Mouse (Mus musculus): ENCODE data around the gene Zfp667. TPM values are rescaled to one million over a fixed set of nuclear protein-coding genes. Genes with fewer than 3 reads are reported as not detected.
"Not testable (repeated sequence)": the region's sequence is repeated elsewhere in the genome, so short reads cannot be mapped to it uniquely, and the experiment has no call there.

Zfp667 gene
- polyA plus RNA-seq (2015; fragmentation: Nextera tagmentation; extraction: Ambion mirVana) = 15.8 and 18.8 TPM in 2 replicates

DNA sequence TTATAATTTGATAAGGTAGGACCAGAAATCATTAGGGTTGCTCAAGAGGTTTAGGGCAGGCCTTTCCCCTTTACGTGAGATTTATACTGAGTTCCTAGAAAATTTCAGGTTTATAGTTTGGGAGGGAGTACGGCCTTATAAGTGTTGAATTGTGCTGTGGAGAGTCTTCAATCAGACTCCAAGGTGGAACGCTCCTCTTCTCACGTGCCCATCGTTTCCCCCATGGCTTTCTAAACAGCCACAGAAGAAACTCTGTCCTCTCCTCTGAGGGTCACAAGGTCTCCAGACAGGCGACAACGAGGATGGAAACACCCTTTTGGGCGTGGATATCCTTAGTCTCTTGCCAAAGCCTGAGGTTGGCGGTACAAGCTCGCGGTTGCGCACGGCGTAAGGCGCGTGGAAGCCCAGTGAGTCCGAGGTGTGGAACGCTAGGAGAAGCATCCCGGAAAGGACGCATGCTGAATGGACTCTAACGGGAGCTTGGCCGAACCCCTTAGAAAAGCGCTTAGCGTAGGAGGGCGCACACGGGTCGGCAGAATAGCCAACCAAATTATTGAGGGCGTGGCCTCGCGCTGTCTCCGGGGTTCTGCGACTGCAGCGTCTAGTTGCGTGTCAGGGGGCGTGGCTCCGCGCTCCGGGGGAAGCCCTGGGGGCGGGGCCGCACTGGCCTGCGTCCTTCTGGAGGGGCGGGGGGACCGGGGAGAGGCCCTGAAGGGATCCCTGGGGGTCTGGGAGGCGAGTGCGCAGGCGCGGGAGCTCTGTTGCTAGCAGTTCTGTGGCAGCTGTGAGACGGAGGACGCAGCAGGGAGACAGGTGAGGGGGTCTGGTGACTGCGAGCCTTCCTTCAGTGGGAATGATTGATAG is at the start of gene Zfp667:
Gene Zfp667, plus strand, starts transcription at position 738 of the 864 bp plus-strand sequence.
- Histone ChIP-seq H3K9ac (replicated peaks) (peak within 1 kb of the TSS; percentile 73), H3K4me3 (replicated peaks) (peak within 1 kb of the TSS; percentile 56), H3K4me2 (replicated peaks) (peak within 1 kb of the TSS; percentile 70), H3K27ac (peak within 1 kb of the TSS; percentile 74), H3K36me3 (peaks cover 7% of the 10 kb centered on the region; the same call in 1 of the 2 replicates), H3K4me1 (replicated peaks) (peaks cover 29% of the 10 kb centered on the region), H3K27me3 (no peaks in the 10 kb centered on the region), H3K9me3 (no peaks in the 10 kb centered on the region)
- peak; percentile 76 for ATAC-seq
- WGBS = 4% methylated on average over 50 of the region's 50 CpGs

- no peak for ATAC-seq
- H3K4me2 ChIP-seq (replicated peaks) = no peak overlapping the region
- 52% methylated on average over 11 of the region's 11 CpGs for WGBS
- H3K9me3 ChIP-seq = peaks cover 3% of the 10 kb centered on the region; the same call in 1 of the 2 replicates
- H3K4me1 ChIP-seq (replicated peaks) = no peaks in the 10 kb centered on the region
- H3K27me3 ChIP-seq = no peaks in the 10 kb centered on the region
- H3K36me3 ChIP-seq = no peaks in the 10 kb centered on the region
- H3K4me3 ChIP-seq (replicated peaks) = no peak overlapping the region
- no peak overlapping the region for H3K27ac ChIP-seq
- no peak overlapping the region for H3K9ac ChIP-seq (replicated peaks)
These were observed 46.6 kb upstream of the Zfp667 start for GRCm38 (mm10) chr7:6239787-6240186.

GRCm38 (mm10) chr7:6240841-6241425 is 45.4 kb upstream of the Zfp667 start:
- H3K9me3 ChIP-seq; ATAC-seq; H3K9ac ChIP-seq (replicated peaks); H3K27ac ChIP-seq; H3K4me1 ChIP-seq (replicated peaks); H3K27me3 ChIP-seq; H3K4me3 ChIP-seq (replicated peaks); H3K36me3 ChIP-seq; H3K4me2 ChIP-seq (replicated peaks): not testable (repeated sequence)
- WGBS = 11% methylated on average over 1 of the region's 1 CpGs

DNA sequence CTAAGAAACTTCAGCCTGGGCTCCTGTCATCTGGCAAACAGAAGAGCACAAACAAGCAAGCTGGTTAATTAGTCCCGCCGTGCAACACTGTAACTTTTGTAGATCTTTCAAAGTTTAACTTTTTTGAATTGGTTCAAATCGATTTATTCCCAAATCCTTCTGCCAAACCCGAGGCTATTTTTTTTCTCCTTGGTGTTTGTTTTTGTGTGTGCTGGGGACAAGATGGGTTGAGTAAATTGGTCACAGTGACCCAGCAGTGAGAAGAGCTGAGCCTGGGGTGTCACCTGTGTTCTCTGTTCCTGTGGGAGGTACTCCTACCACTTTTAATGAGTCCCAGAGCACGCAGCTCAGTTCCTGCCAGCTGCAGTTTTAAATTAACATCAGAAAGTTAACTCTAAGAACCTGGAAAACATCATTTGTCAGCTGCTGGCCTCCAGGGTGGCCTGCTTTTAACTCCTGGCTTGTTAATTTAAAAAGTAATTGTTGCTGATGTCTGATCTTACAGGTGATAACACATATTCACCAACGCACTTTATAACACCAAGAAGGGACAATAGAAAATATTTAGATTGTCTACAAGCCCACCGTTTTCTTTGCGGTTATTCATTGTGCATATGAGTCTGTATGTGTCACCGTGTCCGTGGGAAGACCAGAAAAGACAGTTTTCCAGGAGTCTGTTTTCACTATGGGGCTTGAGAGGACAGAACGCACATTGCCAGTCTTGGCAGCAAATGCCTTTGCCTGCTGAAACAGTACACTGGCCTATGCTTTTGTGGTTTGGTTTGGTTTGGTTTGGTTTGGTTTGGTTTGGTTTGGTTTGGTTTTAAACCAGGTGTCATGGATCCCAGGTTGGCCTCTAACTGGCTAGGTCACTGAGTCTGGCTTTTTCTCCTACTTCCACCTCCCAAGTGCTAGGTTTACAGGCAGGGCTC is 41.8 kb upstream of the Zfp667 start:
- H3K4me2 ChIP-seq (replicated peaks) = no peak overlapping the region
- no peak for ATAC-seq
- H3K4me3 ChIP-seq (replicated peaks) = no peak overlapping the region
- H3K27ac ChIP-seq = no peak overlapping the region
- no peaks in the 10 kb centered on the region for H3K27me3 ChIP-seq
- WGBS = 64% methylated on average over 11 of the region's 11 CpGs
- no peaks in the 10 kb centered on the region for H3K9me3 ChIP-seq
- H3K36me3 ChIP-seq = no peaks in the 10 kb centered on the region
- H3K4me1 ChIP-seq (replicated peaks) = no peaks in the 10 kb centered on the region
- no peak overlapping the region for H3K9ac ChIP-seq (replicated peaks)

DNA sequence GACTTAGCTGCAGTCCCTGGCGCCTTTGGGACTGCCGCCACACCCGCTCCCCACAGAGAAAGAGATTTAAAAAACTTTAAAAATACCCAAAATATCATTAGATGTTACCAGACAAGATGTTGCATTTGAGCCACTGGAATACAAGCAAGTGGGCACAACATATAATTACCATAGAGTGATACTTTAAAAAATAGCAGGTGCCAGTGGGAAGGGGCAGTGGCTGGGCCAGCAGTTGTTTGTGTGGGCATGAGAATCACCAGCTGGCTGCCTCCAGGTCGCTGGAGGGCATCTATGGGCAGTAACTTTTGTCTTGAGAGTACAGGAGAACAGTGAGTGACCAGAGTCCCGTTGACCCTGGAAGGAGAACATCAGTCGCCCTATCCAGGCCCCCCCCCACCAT is 34.0 kb upstream of the Zfp667 start, which contains the start of gene Epp13:
Gene Epp13, plus strand, starts transcription at position 301 of the 400 bp plus-strand sequence.
- no peak within 1 kb of the TSS for H3K9ac ChIP-seq (replicated peaks)
- H3K4me2 ChIP-seq (replicated peaks) = no peak within 1 kb of the TSS
- H3K27me3 ChIP-seq = no peaks in the 10 kb centered on the region
- H3K9me3 ChIP-seq = 0 out of 2 replicates have a peak, but pooled peaks cover 3% of the 10 kb centered on the region
- ATAC-seq = no peak
- no peak within 1 kb of the TSS for H3K27ac ChIP-seq
- 83% methylated on average over 6 of the region's 6 CpGs for WGBS
- no peak within 1 kb of the TSS for H3K4me3 ChIP-seq (replicated peaks)
- no peaks in the 10 kb centered on the region for H3K4me1 ChIP-seq (replicated peaks)
- no peaks in the 10 kb centered on the region for H3K36me3 ChIP-seq

GRCm38 (mm10) chr7:6254451-6254850 is 31.9 kb upstream of the Zfp667 start:
- no peaks in the 10 kb centered on the region for H3K4me1 ChIP-seq (replicated peaks)
- 94% methylated on average over 5 of the region's 5 CpGs for WGBS
- H3K4me3 ChIP-seq (replicated peaks) = no peak overlapping the region
- H3K4me2 ChIP-seq (replicated peaks) = no peak overlapping the region
- ATAC-seq = no peak
- H3K9ac ChIP-seq (replicated peaks) = no peak overlapping the region
- H3K9me3 ChIP-seq = 0 out of 2 replicates have a peak, but pooled peaks cover 3% of the 10 kb centered on the region
- no peaks in the 10 kb centered on the region for H3K27me3 ChIP-seq
- H3K36me3 ChIP-seq = no peaks in the 10 kb centered on the region
- no peak overlapping the region for H3K27ac ChIP-seq

- H3K27me3 ChIP-seq = no peaks in the 10 kb centered on the region
- H3K4me3 ChIP-seq (replicated peaks) = no peak overlapping the region
- H3K27ac ChIP-seq = no peak overlapping the region
- H3K9ac ChIP-seq (replicated peaks) = no peak overlapping the region
- 84% methylated on average over 4 of the region's 4 CpGs for WGBS
- H3K4me2 ChIP-seq (replicated peaks) = no peak overlapping the region
- H3K4me1 ChIP-seq (replicated peaks) = no peaks in the 10 kb centered on the region
- H3K36me3 ChIP-seq = no peaks in the 10 kb centered on the region
- 0 out of 2 replicates have a peak, but pooled peaks cover 3% of the 10 kb centered on the region for H3K9me3 ChIP-seq
- no peak for ATAC-seq
These were observed 29.0 kb upstream of the Zfp667 start for GRCm38 (mm10) chr7:6257386-6257785.

DNA sequence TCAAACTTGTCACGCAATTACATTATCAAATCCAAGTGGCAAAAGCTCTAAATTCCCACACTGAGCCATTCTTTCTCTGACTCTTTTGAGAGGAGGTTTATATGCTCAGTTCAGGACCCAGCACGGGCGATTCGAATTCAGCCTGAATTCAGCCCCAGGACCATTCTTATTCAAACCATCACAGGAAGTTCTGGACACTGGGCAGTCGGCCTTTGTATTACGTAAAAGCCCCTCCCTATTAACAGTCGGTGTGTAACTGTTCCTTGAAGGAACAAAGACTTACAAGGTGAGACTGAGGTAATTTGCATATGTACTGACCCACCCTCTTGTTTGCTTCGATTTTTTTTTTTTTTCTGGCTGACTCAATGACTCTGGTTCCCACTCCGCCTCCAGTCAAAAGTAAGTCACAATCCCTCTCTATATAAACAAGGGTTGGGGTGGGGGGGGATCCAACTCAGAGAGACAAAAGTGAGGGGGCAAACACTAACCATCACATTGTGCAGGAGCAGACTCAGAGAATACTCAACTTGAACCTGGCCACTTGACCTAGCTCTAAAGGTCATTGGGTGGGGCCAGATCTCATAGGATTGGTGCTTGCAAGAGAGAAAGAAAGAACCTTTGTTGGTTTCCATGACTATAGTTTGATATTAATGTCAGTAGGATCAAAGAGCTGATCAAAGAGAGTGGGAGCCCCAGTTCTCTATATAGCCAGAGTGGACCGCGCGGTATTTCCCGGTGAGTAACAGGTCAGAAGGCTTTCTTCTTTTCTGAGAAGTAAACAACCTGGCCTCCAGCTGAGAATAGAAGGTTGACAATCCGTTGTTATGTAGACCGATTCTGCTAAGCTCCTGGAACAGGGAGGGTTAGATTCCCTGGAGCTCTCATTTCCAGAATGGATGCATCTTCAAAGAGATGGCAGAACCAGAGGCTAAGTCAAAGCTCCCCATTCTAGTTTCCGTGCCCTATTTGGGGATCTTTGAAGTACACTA is 27.9 kb upstream of the Zfp667 start:
- Histone ChIP-seq H3K27ac (no peak overlapping the region), H3K4me1 (replicated peaks) (no peaks in the 10 kb centered on the region), H3K4me2 (replicated peaks) (no peak overlapping the region), H3K27me3 (no peaks in the 10 kb centered on the region), H3K9ac (replicated peaks) (no peak overlapping the region), H3K36me3 (no peaks in the 10 kb centered on the region), H3K4me3 (replicated peaks) (no peak overlapping the region), H3K9me3 (no peaks in the 10 kb centered on the region)
- WGBS = 36% methylated on average over 16 of the region's 16 CpGs
- ATAC-seq = no peak

- not testable (repeated sequence) for H3K36me3 ChIP-seq; H3K9me3 ChIP-seq; H3K27ac ChIP-seq; H3K4me3 ChIP-seq (replicated peaks); H3K4me1 ChIP-seq (replicated peaks); ATAC-seq; H3K27me3 ChIP-seq; H3K4me2 ChIP-seq (replicated peaks); H3K9ac ChIP-seq (replicated peaks)
- 51% methylated on average over 2 of the region's 2 CpGs for WGBS
These were observed 26.4 kb upstream of the Zfp667 start for GRCm38 (mm10) chr7:6260004-6260403.

DNA sequence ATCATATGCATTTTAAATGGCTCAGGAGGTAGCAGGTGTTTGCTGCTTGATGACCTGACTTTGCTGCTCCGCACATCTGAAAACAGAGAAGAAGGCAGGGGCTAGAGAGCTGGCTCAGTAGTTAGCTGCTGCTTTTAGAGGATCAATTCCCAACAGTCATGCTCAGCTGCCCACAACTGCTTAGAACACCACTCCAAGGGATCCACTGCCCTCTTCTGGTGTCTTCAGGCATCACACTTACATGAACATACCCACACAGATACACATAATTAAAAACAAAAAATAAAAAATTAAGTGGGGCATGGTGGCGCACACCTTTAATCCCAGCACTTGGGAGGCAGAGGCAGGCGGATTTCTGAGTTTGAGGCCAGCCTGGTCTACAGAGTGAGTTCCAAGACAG is 24.3 kb upstream of the Zfp667 start:
- no peak for ATAC-seq
- no peaks in the 10 kb centered on the region for H3K36me3 ChIP-seq

DNA sequence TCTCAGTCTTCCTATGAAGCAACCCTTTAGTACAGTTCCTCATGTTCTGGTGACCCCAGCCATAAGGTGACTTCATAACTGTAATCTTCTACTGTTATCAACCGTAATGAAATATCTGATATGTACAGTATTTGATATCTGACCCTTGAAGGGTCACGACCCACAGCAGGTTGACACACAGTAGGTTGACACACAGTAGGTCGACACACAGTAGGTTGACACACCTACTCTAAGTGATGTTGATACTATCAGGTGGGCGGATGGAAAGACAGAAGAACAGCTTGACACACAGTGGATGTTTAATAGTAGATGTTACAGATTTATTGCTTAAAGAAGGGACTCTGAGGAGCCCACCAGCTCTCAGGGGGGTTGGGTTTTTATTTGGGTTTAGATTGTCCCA is 23.4 kb upstream of the Zfp667 start:
- Histone ChIP-seq H3K9me3 (no peaks in the 10 kb centered on the region), H3K4me2 (replicated peaks) (no peak overlapping the region), H3K27ac (no peak overlapping the region), H3K9ac (replicated peaks) (no peak overlapping the region), H3K36me3 (no peaks in the 10 kb centered on the region), H3K4me1 (replicated peaks) (no peaks in the 10 kb centered on the region), H3K27me3 (no peaks in the 10 kb centered on the region), H3K4me3 (replicated peaks) (no peak overlapping the region)
- no peak for ATAC-seq
- WGBS = 91% methylated on average over 4 of the region's 4 CpGs

More for the DNA sequence above, 24.3 kb upstream of the Zfp667 start:
- H3K4me1 ChIP-seq (replicated peaks) = no peaks in the 10 kb centered on the region
- H3K4me2 ChIP-seq (replicated peaks) = no peak overlapping the region
- 78% methylated on average over 3 of the region's 3 CpGs for WGBS
- H3K9me3 ChIP-seq = no peaks in the 10 kb centered on the region
- H3K9ac ChIP-seq (replicated peaks) = no peak overlapping the region
- H3K27ac ChIP-seq = no peak overlapping the region
- no peak overlapping the region for H3K4me3 ChIP-seq (replicated peaks)
- no peaks in the 10 kb centered on the region for H3K27me3 ChIP-seq

Measured in midbrain, embryonic 13.5 days (tissue).